Mouse (Mus musculus) kidney, embryonic 14.5 days (tissue): ENCODE data around the gene Ttc7b. TPM values are rescaled to one million over a fixed set of nuclear protein-coding genes. Genes with fewer than 3 reads are reported as not detected.

Experiments
- ATAC-seq: fragments of 200-750 bp; cut with Nextera tagmentation; 2 replicates; pipeline ENCODE4 v1.8.0; 2017; ENCODE audit warnings: moderate number of reproducible peaks, mild to moderate bottlenecking, moderate TSS enrichment, moderate library complexity; ENCODE audit not compliant: low FRiP score, low TSS enrichment
- H3K27ac ChIP-seq: fragments of 300-500 bp; sonication (generic); 2 replicates; pipeline ENCODE4 v1.5.1; 2014; ENCODE audit warnings: low read depth, mild to moderate bottlenecking, low read length, moderate library complexity, mixed read lengths
- H3K27me3 ChIP-seq: fragments of 300-500 bp; sonication (generic); 2 replicates; pipeline ENCODE4 v1.6.1; 2014; ENCODE audit warnings: mild to moderate bottlenecking, low read length; ENCODE audit not compliant: control insufficient read depth, insufficient read depth
- H3K36me3 ChIP-seq: fragments of 300-500 bp; sonication (generic); 2 replicates; pipeline ENCODE4 v1.6.1; 2014; ENCODE audit warnings: low read length, mixed read lengths; ENCODE audit not compliant: control insufficient read depth, insufficient read depth
- H3K4me1 ChIP-seq: fragments of 300-500 bp; sonication (generic); 2 replicates; pipeline ENCODE4 v1.6.1; 2014; ENCODE audit warnings: low read length, mixed read lengths; ENCODE audit not compliant: control insufficient read depth, insufficient read depth
- H3K4me2 ChIP-seq: fragments of 300-500 bp; sonication (generic); replicated peaks from 2 replicates; pipeline ENCODE4 v1.6.1; 2014; ENCODE audit warnings: low read depth, mild to moderate bottlenecking, low read length
- H3K4me3 ChIP-seq: fragments of 300-500 bp; sonication (generic); 2 replicates; pipeline ENCODE4 v1.5.1; 2014; ENCODE audit warnings: mild to moderate bottlenecking, low read length
- H3K9ac ChIP-seq: fragments of 300-500 bp; sonication (generic); 2 replicates; pipeline ENCODE4 v1.6.1; 2014; ENCODE audit warnings: low read depth, mild to moderate bottlenecking, low read length, moderate library complexity
- H3K9me3 ChIP-seq: fragments of 300-500 bp; sonication (generic); 2 replicates; pipeline ENCODE4 v1.6.1; 2016; ENCODE audit warnings: low read length; ENCODE audit not compliant: control insufficient read depth
- WGBS: fragments of 180-500 bp; shearing (Covaris S2); extraction: QIAGEN DNeasy Blood & Tissue Kit; methylation state at CpG from one replicate; pipeline ENCODE4 v1.1.7; 2014; 5-methylcytosine and 5-hydroxymethylcytosine counted together
- polyA plus RNA-seq: library from polyadenylated mRNA; unstranded; fragments of >200 nt; fragmentation: Nextera tagmentation; extraction: Ambion mirVana; gene quantifications from 2 replicates; pipeline ENCODE4 v1.2.1, GENCODE M21; 2014

Ttc7b gene
- polyA plus RNA-seq, 1 experiment from 2014 or later = 7.6 TPM

DNA sequence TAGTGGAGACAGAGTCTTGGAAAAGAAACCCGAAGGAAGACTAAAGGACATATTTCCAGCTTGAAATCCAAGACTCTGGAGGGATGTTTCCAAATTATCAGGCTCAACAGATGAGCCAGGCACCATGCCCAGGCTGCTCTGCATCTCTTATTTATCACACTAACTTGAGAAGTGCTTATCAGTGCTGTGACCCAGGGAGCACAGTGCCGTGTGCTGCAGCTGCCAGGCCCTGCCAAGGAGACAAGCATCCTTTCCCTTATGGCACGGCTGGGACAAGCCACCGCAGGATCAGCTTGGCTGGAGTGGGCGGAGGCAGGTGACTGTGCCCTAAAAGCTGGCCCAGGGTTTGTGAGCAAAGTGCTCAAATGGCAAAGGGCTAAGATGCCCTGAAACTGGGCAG is 184.4 kb downstream of the Ttc7b start:
- Histone ChIP-seq H3K4me2 (no peak overlapping the region), H3K9ac (no peak overlapping the region), H3K9me3 (no peaks in the 10 kb centered on the region), H3K36me3 (peaks cover 5% of the 10 kb centered on the region; the same call in 1 of the 2 replicates), H3K4me1 (no peaks in the 10 kb centered on the region), H3K27ac (no peak overlapping the region), H3K4me3 (no peak overlapping the region), H3K27me3 (no peaks in the 10 kb centered on the region)
- 78% methylated on average over 5 of the region's 5 CpGs for WGBS
- ATAC-seq = no peak

DNA sequence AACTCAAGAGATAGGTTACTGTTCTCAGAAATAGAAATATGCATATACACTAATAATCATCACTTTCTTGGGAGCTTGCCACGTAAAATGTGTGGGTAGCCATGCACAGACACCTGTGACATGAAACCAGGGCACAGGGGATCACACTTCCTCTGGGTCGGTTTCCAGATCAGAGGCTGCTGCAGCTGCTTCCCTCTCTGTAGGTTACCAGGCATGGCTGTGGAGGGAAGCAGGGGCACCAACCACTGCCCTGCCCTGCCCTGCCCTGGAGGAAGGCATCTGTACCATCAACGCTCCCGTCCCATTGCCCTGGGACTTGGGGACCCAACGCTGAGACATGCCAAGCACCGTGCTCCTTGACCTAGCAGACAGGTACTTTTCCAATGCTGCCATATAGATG is 188.8 kb downstream of the Ttc7b start:
- 87% methylated on average over 6 of the region's 6 CpGs for WGBS
- no peak for ATAC-seq

DNA sequence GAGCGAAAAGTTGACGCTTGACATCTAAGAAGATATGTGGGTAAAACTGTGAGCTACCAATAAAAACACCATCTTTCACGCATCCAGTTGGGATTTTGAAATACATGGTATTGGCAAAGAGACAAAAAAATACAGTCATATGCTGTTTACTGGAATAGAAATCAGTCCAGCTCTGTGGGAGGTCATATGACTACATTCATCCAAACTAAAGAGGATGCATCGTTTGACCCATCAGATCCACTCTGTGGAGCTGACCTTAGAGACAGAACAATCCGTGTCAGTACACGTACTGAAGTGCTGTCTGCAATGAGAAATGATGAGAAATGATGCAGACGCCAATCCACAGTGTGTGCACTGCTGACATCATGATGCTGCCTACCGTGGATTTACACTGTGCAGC is 190.4 kb downstream of the Ttc7b start:
- peaks cover 11% of the 10 kb centered on the region; the same call in 1 of the 2 replicates for H3K36me3 ChIP-seq
- no peaks in the 10 kb centered on the region for H3K9me3 ChIP-seq
- 90% methylated on average over 8 of the region's 8 CpGs for WGBS
- H3K9ac ChIP-seq = no peak overlapping the region
- no peaks in the 10 kb centered on the region for H3K27me3 ChIP-seq
- no peak overlapping the region for H3K4me2 ChIP-seq
- H3K27ac ChIP-seq = no peak overlapping the region
- H3K4me3 ChIP-seq = no peak overlapping the region
- no peak for ATAC-seq
- H3K4me1 ChIP-seq = no peaks in the 10 kb centered on the region

More for the DNA sequence above, 188.8 kb downstream of the Ttc7b start:
- Histone ChIP-seq H3K4me3 (no peak overlapping the region), H3K36me3 (peaks cover 11% of the 10 kb centered on the region; the same call in 1 of the 2 replicates), H3K4me2 (no peak overlapping the region), H3K9me3 (no peaks in the 10 kb centered on the region), H3K27ac (no peak overlapping the region), H3K9ac (no peak overlapping the region), H3K27me3 (no peaks in the 10 kb centered on the region), H3K4me1 (no peaks in the 10 kb centered on the region)

DNA sequence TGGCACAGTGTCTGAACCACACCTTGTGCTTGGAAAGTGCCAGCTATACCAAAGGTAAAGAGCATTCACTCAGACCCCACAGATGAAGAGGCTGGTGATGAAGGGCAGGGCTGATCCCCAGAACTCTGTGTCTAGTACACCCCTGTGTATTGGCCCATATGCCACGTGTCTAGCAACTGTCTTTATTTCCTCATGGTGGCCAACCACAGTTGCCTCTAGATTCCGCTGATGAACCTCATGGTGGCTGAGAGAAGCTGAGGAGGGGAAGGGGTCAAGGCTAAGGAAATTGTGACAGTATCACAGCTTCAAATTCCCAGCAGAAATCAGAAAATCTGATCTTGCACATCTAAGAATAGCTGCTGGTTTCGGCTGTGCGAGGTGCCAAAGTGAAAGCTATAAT is 191.6 kb downstream of the Ttc7b start:
- peaks cover 13% of the 10 kb centered on the region; the same call in 1 of the 2 replicates for H3K36me3 ChIP-seq
- WGBS = 93% methylated on average over 4 of the region's 4 CpGs
- no peaks in the 10 kb centered on the region for H3K27me3 ChIP-seq
- H3K4me1 ChIP-seq = no peaks in the 10 kb centered on the region
- no peak overlapping the region for H3K4me3 ChIP-seq
- no peak overlapping the region for H3K4me2 ChIP-seq
- no peak overlapping the region for H3K9ac ChIP-seq
- H3K27ac ChIP-seq = no peak overlapping the region
- no peak for ATAC-seq
- no peaks in the 10 kb centered on the region for H3K9me3 ChIP-seq

DNA sequence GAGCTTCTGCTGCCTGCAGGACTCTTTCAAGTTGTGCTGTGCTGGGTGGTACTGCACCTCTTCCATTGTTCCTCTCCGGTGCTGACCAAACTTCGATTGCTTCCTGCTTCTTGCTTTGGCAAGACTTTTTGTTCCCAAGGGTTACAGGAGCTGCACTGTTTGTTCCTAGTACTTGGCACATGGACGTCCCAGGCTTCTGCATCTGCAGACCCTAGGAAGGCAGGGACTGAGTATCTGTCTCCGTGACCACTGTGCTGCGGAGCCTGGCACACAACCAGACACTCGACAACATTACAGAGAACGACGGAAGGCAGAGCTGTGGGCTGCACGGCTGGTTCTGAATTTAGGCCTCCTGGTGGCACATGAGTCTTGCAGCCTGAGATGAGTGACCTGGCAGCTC is 192.1 kb downstream of the Ttc7b start:
- no peak overlapping the region for H3K27ac ChIP-seq
- H3K9me3 ChIP-seq = no peaks in the 10 kb centered on the region
- no peak for ATAC-seq
- no peaks in the 10 kb centered on the region for H3K4me1 ChIP-seq
- no peaks in the 10 kb centered on the region for H3K27me3 ChIP-seq
- no peak overlapping the region for H3K9ac ChIP-seq
- peaks cover 13% of the 10 kb centered on the region; the same call in 1 of the 2 replicates for H3K36me3 ChIP-seq
- H3K4me3 ChIP-seq = no peak overlapping the region
- 92% methylated on average over 9 of the region's 9 CpGs for WGBS
- H3K4me2 ChIP-seq = no peak overlapping the region

DNA sequence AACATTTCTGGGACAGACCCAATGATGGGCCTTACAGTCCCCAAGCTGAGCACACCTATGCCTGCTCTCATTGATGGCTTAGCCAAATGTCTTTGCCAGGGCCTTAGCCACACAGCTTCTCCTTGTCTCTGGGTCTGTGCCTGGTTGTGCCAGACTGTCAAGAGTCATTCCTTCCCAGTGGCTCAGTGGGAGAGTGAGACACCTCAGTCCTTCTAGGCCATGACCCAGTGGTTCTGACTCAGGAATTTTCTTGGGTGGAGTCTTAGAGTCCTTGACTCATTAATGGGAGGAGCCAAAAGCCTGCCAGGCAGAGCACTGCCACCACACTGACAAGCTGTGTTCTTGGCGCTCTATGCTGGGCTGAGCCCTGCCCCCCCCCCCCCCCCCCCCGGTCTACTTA is 193.9 kb downstream of the Ttc7b start:
- Histone ChIP-seq H3K36me3 (peaks cover 13% of the 10 kb centered on the region; the same call in 1 of the 2 replicates), H3K9ac (no peak overlapping the region), H3K4me3 (no peak overlapping the region), H3K4me2 (no peak overlapping the region), H3K27ac (no peak overlapping the region), H3K27me3 (no peaks in the 10 kb centered on the region), H3K9me3 (no peaks in the 10 kb centered on the region), H3K4me1 (no peaks in the 10 kb centered on the region)
- 100% methylated on average over 1 of the region's 2 CpGs for WGBS
- ATAC-seq = no peak; the same call in 1 of the 2 replicates

DNA sequence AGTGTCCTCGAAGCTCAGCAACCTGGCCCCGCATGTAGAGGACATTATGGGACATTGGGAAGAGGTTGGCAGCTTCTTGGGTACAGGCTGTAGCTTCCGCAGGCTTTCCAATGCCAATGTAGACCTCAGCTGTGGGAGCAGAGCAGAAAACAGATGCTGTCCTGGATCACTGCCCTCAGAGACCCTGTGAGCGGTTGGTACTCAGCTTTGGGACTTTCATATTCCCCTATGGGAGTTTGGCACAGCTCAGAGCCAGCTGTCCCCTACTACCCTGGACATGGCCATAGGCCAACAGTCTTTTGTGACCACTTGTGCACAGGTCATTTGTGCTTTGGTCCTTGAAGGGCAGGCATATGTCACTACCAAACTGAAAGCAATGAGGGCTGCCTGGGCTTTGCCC is 195.0 kb downstream of the Ttc7b start:
- no peak overlapping the region for H3K4me3 ChIP-seq
- no peaks in the 10 kb centered on the region for H3K27me3 ChIP-seq
- H3K4me1 ChIP-seq = no peaks in the 10 kb centered on the region
- no peak overlapping the region for H3K27ac ChIP-seq
- peaks cover 10% of the 10 kb centered on the region; the same call in 1 of the 2 replicates for H3K36me3 ChIP-seq
- H3K4me2 ChIP-seq = no peak overlapping the region
- H3K9me3 ChIP-seq = no peaks in the 10 kb centered on the region
- no peak for ATAC-seq
- H3K9ac ChIP-seq = no peak overlapping the region
- WGBS = 95% methylated on average over 4 of the region's 4 CpGs

DNA sequence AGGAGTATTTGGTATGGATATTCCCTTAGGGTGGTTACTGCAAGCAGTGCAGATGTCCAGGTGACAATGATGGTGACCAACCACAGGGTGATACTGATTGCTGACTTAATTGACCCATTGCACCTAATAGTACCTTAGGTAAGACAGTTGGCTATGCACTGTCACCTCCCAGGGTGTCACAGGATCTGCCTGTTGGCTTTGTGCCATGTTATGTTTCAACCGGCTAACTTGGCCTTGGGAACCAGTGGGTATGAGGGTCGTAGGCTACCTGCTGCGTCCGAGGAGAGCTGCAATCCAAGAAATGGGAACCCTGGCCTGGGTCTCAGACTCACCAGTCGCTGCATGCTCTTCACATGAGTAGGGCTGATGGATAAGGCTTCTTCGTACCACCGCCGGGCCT is 195.4 kb downstream of the Ttc7b start:
- H3K4me1 ChIP-seq = no peaks in the 10 kb centered on the region
- no peak for ATAC-seq
- peaks cover 8% of the 10 kb centered on the region; the same call in 1 of the 2 replicates for H3K36me3 ChIP-seq
- no peak overlapping the region for H3K27ac ChIP-seq
- 89% methylated on average over 8 of the region's 8 CpGs for WGBS
- no peaks in the 10 kb centered on the region for H3K27me3 ChIP-seq
- H3K9me3 ChIP-seq = no peaks in the 10 kb centered on the region
- H3K4me3 ChIP-seq = no peak overlapping the region
- H3K9ac ChIP-seq = no peak overlapping the region
- H3K4me2 ChIP-seq = no peak overlapping the region

DNA sequence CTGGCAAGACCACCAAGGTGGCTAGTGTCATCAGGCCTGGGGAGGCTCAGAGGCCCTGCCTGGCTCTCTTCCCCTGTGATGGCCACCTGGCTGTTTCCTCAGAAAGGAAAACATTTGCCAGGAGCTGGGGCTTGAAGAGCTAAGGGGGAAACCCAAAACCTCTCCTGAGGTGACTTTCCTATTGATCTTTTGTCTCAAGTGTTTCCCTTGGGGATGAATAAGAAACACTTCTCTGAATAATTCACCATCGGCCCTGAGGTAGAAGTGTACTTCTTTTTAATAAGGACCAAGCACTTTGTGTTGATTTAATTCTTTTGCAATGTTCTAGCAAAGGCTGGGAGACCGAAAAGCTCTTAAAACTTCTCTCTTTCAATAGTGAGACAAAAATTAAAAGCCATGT is 197.0 kb downstream of the Ttc7b start:
- no peak overlapping the region for H3K9ac ChIP-seq
- no peaks in the 10 kb centered on the region for H3K4me1 ChIP-seq
- peaks cover 7% of the 10 kb centered on the region; the same call in 1 of the 2 replicates for H3K36me3 ChIP-seq
- no peaks in the 10 kb centered on the region for H3K9me3 ChIP-seq
- no peak overlapping the region for H3K4me2 ChIP-seq
- no peaks in the 10 kb centered on the region for H3K27me3 ChIP-seq
- no peak overlapping the region for H3K4me3 ChIP-seq
- WGBS = 73% methylated on average over 2 of the region's 2 CpGs
- no peak overlapping the region for H3K27ac ChIP-seq
- ATAC-seq = no peak
